Mouse (Mus musculus) heart, embryonic 14.5 days (tissue): ENCODE results near the gene Pml. TPM values are rescaled to one million over a fixed set of nuclear protein-coding genes. Genes with fewer than 3 reads are reported as not detected.

ENCODE experiments used
- ATAC-seq: fragments of 200-750 bp; cut with Nextera tagmentation; 2 replicates; pipeline ENCODE4 v1.8.0; 2017; ENCODE audit warnings: low read depth, moderate TSS enrichment; ENCODE audit not compliant: insufficient number of reproducible peaks, insufficient read depth, low FRiP score
- H3K27ac ChIP-seq, 2 experiments: fragments of 200-500 bp in 1 of 2; fragments of 300-500 bp in 1 of 2; sonication (generic) in 1 of 2; replicated peaks in 1 of 2; 2 replicates each; pipeline ENCODE4 v1.5.1; 2012 to 2014; ENCODE audit warnings: low read depth in 2 of 2, low read length in 2 of 2, control low read depth in 1 of 2, mild to moderate bottlenecking in 1 of 2, mixed read lengths in 1 of 2; ENCODE audit not compliant: control insufficient read depth in 1 of 2, insufficient read depth in 1 of 2
- H3K27me3 ChIP-seq: fragments of 300-500 bp; sonication (generic); 2 replicates; pipeline ENCODE4 v1.6.1; 2014; ENCODE audit warnings: mild to moderate bottlenecking, low read length, control low read depth; ENCODE audit not compliant: control insufficient read depth, insufficient read depth
- H3K36me3 ChIP-seq: fragments of 300-500 bp; sonication (generic); 2 replicates; pipeline ENCODE4 v1.6.1; 2014; ENCODE audit warnings: mild to moderate bottlenecking, control low read depth, low read length, mixed read lengths; ENCODE audit not compliant: control insufficient read depth, insufficient read depth
- H3K4me1 ChIP-seq, 2 experiments: fragments of 200-500 bp in 1 of 2; fragments of 300-500 bp in 1 of 2; sonication (generic) in 1 of 2; 2 replicates each; pipeline ENCODE4 v1.6.1; 2012 to 2014; ENCODE audit warnings: low read length in 2 of 2, control low read depth in 1 of 2, mixed read lengths in 1 of 2; ENCODE audit not compliant: control insufficient read depth in 2 of 2, insufficient read depth in 2 of 2
- H3K4me2 ChIP-seq: fragments of 300-500 bp; sonication (generic); 2 replicates; pipeline ENCODE4 v1.6.1; 2014; ENCODE audit warnings: mild to moderate bottlenecking, low read length
- H3K4me3 ChIP-seq, 2 experiments: fragments of 200-500 bp in 1 of 2; fragments of 300-500 bp in 1 of 2; sonication (generic) in 1 of 2; 2 replicates each; pipeline ENCODE4 v1.5.1; 2012 to 2014; ENCODE audit warnings: low read length in 2 of 2, mild to moderate bottlenecking in 2 of 2, control low read depth in 1 of 2, low read depth in 1 of 2, moderate library complexity in 1 of 2; ENCODE audit not compliant: control insufficient read depth in 1 of 2, insufficient read depth in 1 of 2
- H3K9ac ChIP-seq: fragments of 300-500 bp; sonication (generic); 2 replicates; pipeline ENCODE4 v1.6.1; 2014; ENCODE audit warnings: mild to moderate bottlenecking, low read length
- H3K9me3 ChIP-seq: fragments of 300-500 bp; sonication (generic); 2 replicates; pipeline ENCODE4 v1.6.1; 2016; ENCODE audit warnings: low read length, control low read depth; ENCODE audit not compliant: control insufficient read depth
- WGBS: fragments of 180-500 bp; shearing (Covaris S2); extraction: QIAGEN DNeasy Blood & Tissue Kit; methylation state at CpG from one replicate; pipeline ENCODE4 v1.1.7; 2014; 5-methylcytosine and 5-hydroxymethylcytosine counted together
- microRNA-seq: library from miRNA; unstranded; fragments of <30 nt; microRNA quantifications from one replicate; pipeline ENCODE4, GENCODE M21; 2016
- polyA plus RNA-seq: library from polyadenylated mRNA; unstranded; fragments of >200 nt; fragmentation: Nextera tagmentation; extraction: Ambion mirVana; gene quantifications from 2 replicates; pipeline ENCODE4 v1.2.1, GENCODE M21; 2014

The Pml gene
- polyA plus RNA-seq, 1 experiment from 2014 or later: 11.0 TPM

GRCm38 (mm10) chr9:58169426-58169825, 80.2 kb downstream of the Pml start:
- Histone ChIP-seq H3K4me1 (no peaks in the 10 kb centered on the region), H3K27me3 (no peaks in the 10 kb centered on the region), H3K36me3 (no peaks in the 10 kb centered on the region), H3K9me3 (no peaks in the 10 kb centered on the region), H3K4me2 (no peak overlapping the region), H3K4me3 (no peak overlapping the region), H3K9ac (no peak overlapping the region), H3K27ac (no peak overlapping the region)
- ATAC-seq: no peak
- WGBS: 80% methylated on average over 6 of the region's 6 CpGs

- H3K27me3 ChIP-seq: no peaks in the 10 kb centered on the region
- no peak for ATAC-seq
- no peaks in the 10 kb centered on the region for H3K36me3 ChIP-seq
- 73% methylated on average over 3 of the region's 3 CpGs for WGBS
- no peak overlapping the region for H3K9ac ChIP-seq
- no peak overlapping the region for H3K4me2 ChIP-seq
- H3K27ac ChIP-seq: no peak overlapping the region
- H3K4me3 ChIP-seq: no peak overlapping the region
- H3K4me1 ChIP-seq: no peaks in the 10 kb centered on the region
- H3K9me3 ChIP-seq: no peaks in the 10 kb centered on the region
These were observed 80.7 kb downstream of the Pml start for GRCm38 (mm10) chr9:58168880-58169279.

Small RNA genes lying within 50 kb of the gene (microRNA-seq; reads per million reads assigned to microRNA genes)
- not detected for gene Mir6385

Other genes with a start within 250 kb of the Pml start
- 0.27 TPM in 1 of 2 replicates, not detected in the other for gene Cyp11a1, start 243.4 kb downstream of the Pml start, polyA plus RNA-seq
- 0.57 TPM in 1 of 2 replicates, not detected in the other for gene Stra6, start 186.0 kb downstream of the Pml start, polyA plus RNA-seq
- not detected in 2 replicates for gene Ccdc33, start 131.0 kb downstream of the Pml start, polyA plus RNA-seq
- 10.5 and 15.6 TPM in 2 replicates for gene Islr, start 45.5 kb downstream of the Pml start, polyA plus RNA-seq
- gene Islr2, start 45.5 kb downstream of the Pml start, polyA plus RNA-seq: not detected in 2 replicates
- 22.7 and 25.6 TPM in 2 replicates for gene Stoml1, start 3.4 kb upstream of the Pml start, polyA plus RNA-seq
- 46.8 and 53.6 TPM in 2 replicates for gene Loxl1, start 63.4 kb upstream of the Pml start, polyA plus RNA-seq
- not detected in 2 replicates for gene Tbc1d21, start 120.7 kb upstream of the Pml start, polyA plus RNA-seq
- gene Insyn1, start 238.8 kb upstream of the Pml start, polyA plus RNA-seq: 1.1 and 1.8 TPM in 2 replicates